Mouse (Mus musculus): ENCODE results near the gene Tor2a. TPM values are rescaled to one million over a fixed set of nuclear protein-coding genes. Genes with fewer than 3 reads are reported as not detected.

The Tor2a gene
- polyA plus RNA-seq, 1 experiment, result 72.5 TPM

- Histone ChIP-seq H3K36me3 (ENCODE audit: control insufficient read depth, insufficient read depth, low read length) (no peaks in the 10 kb centered on the region), H3K4me3 (ENCODE audit: insufficient read depth, low read depth, low read length) (no peak overlapping the region), H3K27ac (ENCODE audit: insufficient read depth, low read depth, low read length) (no peak overlapping the region), H3K27me3 (replicated peaks; ENCODE audit: control insufficient read depth, insufficient read depth, low read length) (no peaks in the 10 kb centered on the region), H3K4me1 (ENCODE audit: control insufficient read depth, insufficient read depth, low read length) (peaks cover 5% of the 10 kb centered on the region)
- DNase-seq, result no peak
- WGBS, result 93% methylated on average over 14 of the region's 14 CpGs
- TF ChIP-seq CTCF (conservative IDR thresholded peaks at IDR 0.05; ENCODE audit: insufficient read depth, insufficient read length, low read depth, low read length) (no peak), POLR2A (IDR thresholded peaks at IDR 0.05; ENCODE audit: low read depth, low read length) (no peak)
These were observed 4.3 kb downstream of the Tor2a start for GRCm38 (mm10) chr2:32761361-32761760.

- Histone ChIP-seq H3K4me1 (ENCODE audit: control insufficient read depth, insufficient read depth, low read length) (peaks cover 5% of the 10 kb centered on the region), H3K36me3 (ENCODE audit: control insufficient read depth, insufficient read depth, low read length) (no peaks in the 10 kb centered on the region), H3K4me3 (ENCODE audit: insufficient read depth, low read depth, low read length) (no peak overlapping the region), H3K27ac (ENCODE audit: insufficient read depth, low read depth, low read length) (no peak overlapping the region), H3K27me3 (replicated peaks; ENCODE audit: control insufficient read depth, insufficient read depth, low read length) (no peaks in the 10 kb centered on the region)
- TF ChIP-seq CTCF (conservative IDR thresholded peaks at IDR 0.05; ENCODE audit: insufficient read depth, insufficient read length, low read depth, low read length) (no peak), POLR2A (IDR thresholded peaks at IDR 0.05; ENCODE audit: low read depth, low read length) (no peak)
- no peak for DNase-seq
- WGBS, result 64% methylated on average over 4 of the region's 4 CpGs
These were observed 4.8 kb downstream of the Tor2a start for GRCm38 (mm10) chr2:32761859-32762258.

- TF ChIP-seq CTCF (conservative IDR thresholded peaks at IDR 0.05; ENCODE audit: insufficient read depth, insufficient read length, low read depth, low read length), result 0 out of 2 replicates have a peak, but pooled peaks have one; percentile 31
- no peak for TF ChIP-seq POLR2A (IDR thresholded peaks at IDR 0.05; ENCODE audit: low read depth, low read length)
- WGBS, result 85% methylated on average over 3 of the region's 3 CpGs
- Histone ChIP-seq H3K4me1 (ENCODE audit: control insufficient read depth, insufficient read depth, low read length) (peaks cover 5% of the 10 kb centered on the region), H3K27me3 (replicated peaks; ENCODE audit: control insufficient read depth, insufficient read depth, low read length) (no peaks in the 10 kb centered on the region), H3K27ac (ENCODE audit: insufficient read depth, low read depth, low read length) (no peak overlapping the region), H3K36me3 (ENCODE audit: control insufficient read depth, insufficient read depth, low read length) (no peaks in the 10 kb centered on the region), H3K4me3 (ENCODE audit: insufficient read depth, low read depth, low read length) (no peak overlapping the region)
- no peak for DNase-seq
These were observed 6.3 kb downstream of the Tor2a start for GRCm38 (mm10) chr2:32763353-32763752.

- DNase-seq, result peak; percentile 57
- Histone ChIP-seq H3K4me3 (ENCODE audit: insufficient read depth, low read depth, low read length) (no peak overlapping the region), H3K27me3 (replicated peaks; ENCODE audit: control insufficient read depth, insufficient read depth, low read length) (no peaks in the 10 kb centered on the region), H3K4me1 (ENCODE audit: control insufficient read depth, insufficient read depth, low read length) (no peaks in the 10 kb centered on the region), H3K27ac (ENCODE audit: insufficient read depth, low read depth, low read length) (no peak overlapping the region), H3K36me3 (ENCODE audit: control insufficient read depth, insufficient read depth, low read length) (no peaks in the 10 kb centered on the region)
- no peak for TF ChIP-seq POLR2A (IDR thresholded peaks at IDR 0.05; ENCODE audit: low read depth, low read length)
- no peak for TF ChIP-seq CTCF (conservative IDR thresholded peaks at IDR 0.05; ENCODE audit: insufficient read depth, insufficient read length, low read depth, low read length)
- 74% methylated on average over 12 of the region's 12 CpGs for WGBS
These were observed 10.2 kb downstream of the Tor2a start for GRCm38 (mm10) chr2:32767241-32767640.

GRCm38 (mm10) chr2:32768661-32769285, 11.7 kb downstream of the Tor2a start:
- Histone ChIP-seq H3K4me1 (ENCODE audit: control insufficient read depth, insufficient read depth, low read length) (no peaks in the 10 kb centered on the region), H3K4me3 (ENCODE audit: insufficient read depth, low read depth, low read length) (no peak overlapping the region), H3K27ac (ENCODE audit: insufficient read depth, low read depth, low read length) (no peak overlapping the region), H3K27me3 (replicated peaks; ENCODE audit: control insufficient read depth, insufficient read depth, low read length) (no peaks in the 10 kb centered on the region), H3K36me3 (ENCODE audit: control insufficient read depth, insufficient read depth, low read length) (no peaks in the 10 kb centered on the region)
- 57% methylated on average over 19 of the region's 19 CpGs for WGBS
- DNase-seq, result peak; percentile 62
- TF ChIP-seq CTCF (conservative IDR thresholded peaks at IDR 0.05; ENCODE audit: insufficient read depth, insufficient read length, low read depth, low read length), result no peak

- Histone ChIP-seq H3K27ac (ENCODE audit: insufficient read depth, low read depth, low read length) (no peak overlapping the region), H3K4me3 (ENCODE audit: insufficient read depth, low read depth, low read length) (no peak overlapping the region), H3K27me3 (replicated peaks; ENCODE audit: control insufficient read depth, insufficient read depth, low read length) (no peaks in the 10 kb centered on the region), H3K36me3 (ENCODE audit: control insufficient read depth, insufficient read depth, low read length) (no peaks in the 10 kb centered on the region), H3K4me1 (ENCODE audit: control insufficient read depth, insufficient read depth, low read length) (no peaks in the 10 kb centered on the region)
- TF ChIP-seq POLR2A (IDR thresholded peaks at IDR 0.05; ENCODE audit: low read depth, low read length) (no peak), CTCF (conservative IDR thresholded peaks at IDR 0.05; ENCODE audit: insufficient read depth, insufficient read length, low read depth, low read length) (no peak)
- 80% methylated on average over 5 of the region's 5 CpGs for WGBS
- no peak for DNase-seq
These were observed 12.5 kb downstream of the Tor2a start for GRCm38 (mm10) chr2:32769327-32770085.

GRCm38 (mm10) chr2:32771886-32772285, 14.9 kb downstream of the Tor2a start:
- no peaks in the 10 kb centered on the region for H3K36me3 ChIP-seq (ENCODE audit: control insufficient read depth, insufficient read depth, low read length)
- H3K27me3 ChIP-seq (replicated peaks; ENCODE audit: control insufficient read depth, insufficient read depth, low read length), result no peaks in the 10 kb centered on the region
- no peaks in the 10 kb centered on the region; the same call in 1 of the 2 replicates for H3K4me1 ChIP-seq (ENCODE audit: control insufficient read depth, insufficient read depth, low read length)
- no peak overlapping the region for H3K27ac ChIP-seq (ENCODE audit: insufficient read depth, low read depth, low read length)
- no peak for TF ChIP-seq POLR2A (IDR thresholded peaks at IDR 0.05; ENCODE audit: low read depth, low read length)
- TF ChIP-seq CTCF (conservative IDR thresholded peaks at IDR 0.05; ENCODE audit: insufficient read depth, insufficient read length, low read depth, low read length), result peak; percentile 36; the same call in 1 of the 2 replicates
- 29% methylated on average over 12 of the region's 12 CpGs for WGBS
- no peak overlapping the region for H3K4me3 ChIP-seq (ENCODE audit: insufficient read depth, low read depth, low read length)
- DNase-seq, result peak; percentile 58
